Mouse (Mus musculus) CH12.LX (cell line): ENCODE data around the gene Tmem115. TPM values are rescaled to one million over a fixed set of nuclear protein-coding genes. Genes with fewer than 3 reads are reported as not detected.

Experiments used
- polyA plus RNA-seq: library from polyadenylated mRNA; unstranded; fragments of >175 nt; gene quantifications from 2 replicates; pipeline ENCODE4 v1.2.1, GENCODE M21; 2012; ENCODE audit warnings: low read depth; ENCODE audit not compliant: insufficient read length
- total RNA-seq, 2 experiments: library from RNA; depleted of rRNA; stranded (reverse); fragments of 300-350 nt in 1 of 2; fragments of >200 nt in 1 of 2; gene quantifications; 2 replicates each; pipeline ENCODE4 v1.2.3; 2012 to 2014

The Tmem115 gene
- total and polyA plus RNA-seq, 3 experiments = 12.6 to 17.9 (median 13.0) TPM

Other genes with a start within 250 kb of the Tmem115 start
Only the 20 nearest of the 21 such genes appear.
- 1.7 and 3.5 TPM in 2 replicates for gene Cish, start 237.9 kb upstream of the Tmem115 start, total RNA-seq (2012; rRNA removed)
- 0.42 and 0.43 TPM in 2 replicates for gene Cish, start 237.9 kb upstream of the Tmem115 start, total RNA-seq (2014; rRNA removed)
- gene Cish, start 237.9 kb upstream of the Tmem115 start, polyA plus RNA-seq = 2.2 and 4.6 TPM in 2 replicates
- gene Hemk1, start 195.6 kb upstream of the Tmem115 start, total RNA-seq (2012; rRNA removed) = 12.2 and 20.5 TPM in 2 replicates
- 10.8 and 12.1 TPM in 2 replicates for gene Hemk1, start 195.6 kb upstream of the Tmem115 start, total RNA-seq (2014; rRNA removed)
- gene Hemk1, start 195.6 kb upstream of the Tmem115 start, polyA plus RNA-seq = 11.9 TPM in 2 replicates
- gene 6430571L13Rik, start 193.3 kb upstream of the Tmem115 start, total RNA-seq (2012; rRNA removed) = 0.34 and 0.72 TPM in 2 replicates
- gene 6430571L13Rik, start 193.3 kb upstream of the Tmem115 start, total RNA-seq (2014; rRNA removed) = 0.11 TPM in 1 of 2 replicates, not detected in the other
- 0.09 and 0.10 TPM in 2 replicates for gene 6430571L13Rik, start 193.3 kb upstream of the Tmem115 start, polyA plus RNA-seq
- gene Cacna2d2, start 134.3 kb upstream of the Tmem115 start, total RNA-seq (2012; rRNA removed) = 0.04 TPM in 1 of 2 replicates, not detected in the other
- not detected in 2 replicates for gene Cacna2d2, start 134.3 kb upstream of the Tmem115 start, total RNA-seq (2014; rRNA removed)
- not detected in 2 replicates for gene Cacna2d2, start 134.3 kb upstream of the Tmem115 start, polyA plus RNA-seq
- 37.8 and 45.9 TPM in 2 replicates for gene Cyb561d2, start 8.2 kb downstream of the Tmem115 start, total RNA-seq (2012; rRNA removed)
- gene Cyb561d2, start 8.2 kb downstream of the Tmem115 start, total RNA-seq (2014; rRNA removed) = 29.2 and 35.7 TPM in 2 replicates
- gene Cyb561d2, start 8.2 kb downstream of the Tmem115 start, polyA plus RNA-seq = 23.6 and 23.8 TPM in 2 replicates
- gene Nprl2, start 8.3 kb downstream of the Tmem115 start, total RNA-seq (2012; rRNA removed) = 28.0 and 31.4 TPM in 2 replicates
- gene Nprl2, start 8.3 kb downstream of the Tmem115 start, total RNA-seq (2014; rRNA removed) = 16.3 and 19.4 TPM in 2 replicates
- 10.8 and 12.6 TPM in 2 replicates for gene Nprl2, start 8.3 kb downstream of the Tmem115 start, polyA plus RNA-seq
- 0.34 TPM in 1 of 2 replicates, not detected in the other for gene Zmynd10, start 13.4 kb downstream of the Tmem115 start, total RNA-seq (2012; rRNA removed)
- gene Zmynd10, start 13.4 kb downstream of the Tmem115 start, total RNA-seq (2014; rRNA removed) = not detected in 2 replicates
- 0.63 TPM in 1 of 2 replicates, not detected in the other for gene Zmynd10, start 13.4 kb downstream of the Tmem115 start, polyA plus RNA-seq
- gene Rassf1, start 17.6 kb downstream of the Tmem115 start, total RNA-seq (2012; rRNA removed) = 17.7 and 18.5 TPM in 2 replicates
- gene Rassf1, start 17.6 kb downstream of the Tmem115 start, total RNA-seq (2014; rRNA removed) = 15.3 and 15.9 TPM in 2 replicates
- gene Rassf1, start 17.6 kb downstream of the Tmem115 start, polyA plus RNA-seq = 11.6 and 12.2 TPM in 2 replicates
- gene Tusc2, start 29.3 kb downstream of the Tmem115 start, total RNA-seq (2012; rRNA removed) = 23.0 and 31.5 TPM in 2 replicates
- 30.8 and 33.3 TPM in 2 replicates for gene Tusc2, start 29.3 kb downstream of the Tmem115 start, total RNA-seq (2014; rRNA removed)
- 39.1 and 39.2 TPM in 2 replicates for gene Tusc2, start 29.3 kb downstream of the Tmem115 start, polyA plus RNA-seq
- 26.8 and 31.8 TPM in 2 replicates for gene Hyal2, start 34.0 kb downstream of the Tmem115 start, total RNA-seq (2012; rRNA removed)
- 14.6 and 16.4 TPM in 2 replicates for gene Hyal2, start 34.0 kb downstream of the Tmem115 start, total RNA-seq (2014; rRNA removed)
- 23.0 and 30.9 TPM in 2 replicates for gene Hyal2, start 34.0 kb downstream of the Tmem115 start, polyA plus RNA-seq
- gene Hyal1, start 43.0 kb downstream of the Tmem115 start, total RNA-seq (2012; rRNA removed) = 0.38 and 0.59 TPM in 2 replicates
- gene Hyal1, start 43.0 kb downstream of the Tmem115 start, total RNA-seq (2014; rRNA removed) = 0.16 TPM in 1 of 2 replicates, not detected in the other
- 0.40 and 0.82 TPM in 2 replicates for gene Hyal1, start 43.0 kb downstream of the Tmem115 start, polyA plus RNA-seq
- gene Naa80, start 44.9 kb downstream of the Tmem115 start, total RNA-seq (2012; rRNA removed) = 4.4 and 4.8 TPM in 2 replicates
- gene Naa80, start 44.9 kb downstream of the Tmem115 start, total RNA-seq (2014; rRNA removed) = 0.70 and 1.7 TPM in 2 replicates
- 5.5 and 9.3 TPM in 2 replicates for gene Naa80, start 44.9 kb downstream of the Tmem115 start, polyA plus RNA-seq
- gene Hyal3, start 46.9 kb downstream of the Tmem115 start, total RNA-seq (2012; rRNA removed) = 0.13 TPM in 1 of 2 replicates, not detected in the other
- gene Hyal3, start 46.9 kb downstream of the Tmem115 start, total RNA-seq (2014; rRNA removed) = 0.12 TPM in 1 of 2 replicates, not detected in the other
- gene Hyal3, start 46.9 kb downstream of the Tmem115 start, polyA plus RNA-seq = 0.14 and 0.21 TPM in 2 replicates
- gene Ifrd2, start 53.7 kb downstream of the Tmem115 start, total RNA-seq (2012; rRNA removed) = 91.3 and 101 TPM in 2 replicates
- gene Ifrd2, start 53.7 kb downstream of the Tmem115 start, total RNA-seq (2014; rRNA removed) = 57.7 and 62.8 TPM in 2 replicates
- 127 and 143 TPM in 2 replicates for gene Ifrd2, start 53.7 kb downstream of the Tmem115 start, polyA plus RNA-seq
- gene Sema3b, start 75.3 kb downstream of the Tmem115 start, total RNA-seq (2012; rRNA removed) = 7.4 and 11.6 TPM in 2 replicates
- gene Sema3b, start 75.3 kb downstream of the Tmem115 start, total RNA-seq (2014; rRNA removed) = 8.0 and 8.2 TPM in 2 replicates
- gene Sema3b, start 75.3 kb downstream of the Tmem115 start, polyA plus RNA-seq = 4.3 and 4.7 TPM in 2 replicates
- 154 and 160 TPM in 2 replicates for gene Gnai2, start 101.4 kb downstream of the Tmem115 start, total RNA-seq (2012; rRNA removed)
- gene Gnai2, start 101.4 kb downstream of the Tmem115 start, total RNA-seq (2014; rRNA removed) = 86.2 and 98.2 TPM in 2 replicates
- gene Gnai2, start 101.4 kb downstream of the Tmem115 start, polyA plus RNA-seq = 262 and 286 TPM in 2 replicates
- gene Slc38a3, start 135.6 kb downstream of the Tmem115 start, total RNA-seq (2012; rRNA removed) = 0.04 TPM in 1 of 2 replicates, not detected in the other
- gene Slc38a3, start 135.6 kb downstream of the Tmem115 start, total RNA-seq (2014; rRNA removed) = not detected in 2 replicates
- not detected in 2 replicates for gene Slc38a3, start 135.6 kb downstream of the Tmem115 start, polyA plus RNA-seq
- not detected in 2 replicates for gene Gnat1, start 145.8 kb downstream of the Tmem115 start, total RNA-seq (2012; rRNA removed)
- not detected in 2 replicates for gene Gnat1, start 145.8 kb downstream of the Tmem115 start, total RNA-seq (2014; rRNA removed)
- gene Gnat1, start 145.8 kb downstream of the Tmem115 start, polyA plus RNA-seq = 2.0 and 3.0 TPM in 2 replicates
- gene Sema3f, start 176.5 kb downstream of the Tmem115 start, total RNA-seq (2012; rRNA removed) = 0.50 and 1.1 TPM in 2 replicates
- 0.24 TPM in 1 of 2 replicates, not detected in the other for gene Sema3f, start 176.5 kb downstream of the Tmem115 start, total RNA-seq (2014; rRNA removed)
- 0.36 and 1.6 TPM in 2 replicates for gene Sema3f, start 176.5 kb downstream of the Tmem115 start, polyA plus RNA-seq
- 67.6 and 74.5 TPM in 2 replicates for gene Rbm5, start 237.1 kb downstream of the Tmem115 start, total RNA-seq (2012; rRNA removed)
- gene Rbm5, start 237.1 kb downstream of the Tmem115 start, total RNA-seq (2014; rRNA removed) = 83.6 and 85.3 TPM in 2 replicates
- gene Rbm5, start 237.1 kb downstream of the Tmem115 start, polyA plus RNA-seq = 83.6 and 92.8 TPM in 2 replicates